Mouse (Mus musculus): ENCODE data around the gene Rnf216.
"Not testable (repeated sequence)": the region's sequence is repeated elsewhere in the genome, so short reads cannot be mapped to it uniquely, and the experiment has no call there.

Gene Rnf216

GRCm38 (mm10) chr5:143112281-143113246 is at the start of gene Rnf216:
Gene Rnf216 (minus strand): TSS chr5:143112994.
- peak; percentile 89 for DNase-seq (ENCODE audit: low read depth, low spot score)

- no peak for DNase-seq (ENCODE audit: low read depth, low spot score)
Measured at GRCm38 (mm10) chr5:143155534-143155933, 42.7 kb upstream of the Rnf216 start.

- no peak for DNase-seq (ENCODE audit: low read depth, low spot score)
Measured at GRCm38 (mm10) chr5:143153756-143154155, 41.0 kb upstream of the Rnf216 start.

- no peak for DNase-seq (ENCODE audit: low read depth, low spot score)
Measured at GRCm38 (mm10) chr5:143150044-143150443, 37.2 kb upstream of the Rnf216 start.

- DNase-seq (ENCODE audit: low read depth, low spot score), result no peak
Measured at GRCm38 (mm10) chr5:143149536-143149935, 36.7 kb upstream of the Rnf216 start.

GRCm38 (mm10) chr5:143148661-143149060 is 35.9 kb upstream of the Rnf216 start:
- no peak for DNase-seq (ENCODE audit: low read depth, low spot score)

GRCm38 (mm10) chr5:143147481-143147880 is 34.7 kb upstream of the Rnf216 start, which contains the start of gene Olfr718-ps1:
Gene Olfr718-ps1 (minus strand): TSS chr5:143147581.
- DNase-seq (ENCODE audit: low read depth, low spot score), result no peak

- no peak for DNase-seq (ENCODE audit: low read depth, low spot score)
Measured at GRCm38 (mm10) chr5:143137580-143137979, 24.8 kb upstream of the Rnf216 start.

- no peak for DNase-seq (ENCODE audit: low read depth, low spot score)
Measured at GRCm38 (mm10) chr5:143135042-143135441, 22.2 kb upstream of the Rnf216 start.

GRCm38 (mm10) chr5:143134216-143135010 is 21.6 kb upstream of the Rnf216 start:
- DNase-seq (ENCODE audit: low read depth, low spot score), result not testable (repeated sequence)

- DNase-seq (ENCODE audit: low read depth, low spot score), result peak; percentile 83
Measured at GRCm38 (mm10) chr5:143132935-143133514, 20.2 kb upstream of the Rnf216 start.

- peak; percentile 26 for DNase-seq (ENCODE audit: low read depth, low spot score)
Measured at GRCm38 (mm10) chr5:143130342-143130741, 17.5 kb upstream of the Rnf216 start.

GRCm38 (mm10) chr5:143129101-143129500 is 16.3 kb upstream of the Rnf216 start:
- no peak for DNase-seq (ENCODE audit: low read depth, low spot score)

- no peak for DNase-seq (ENCODE audit: low read depth, low spot score)
Measured at GRCm38 (mm10) chr5:143127837-143128236, 15.0 kb upstream of the Rnf216 start.

- DNase-seq (ENCODE audit: low read depth, low spot score), result no peak
Measured at GRCm38 (mm10) chr5:143126908-143127307, 14.1 kb upstream of the Rnf216 start.

- no peak for DNase-seq (ENCODE audit: low read depth, low spot score)
Measured at GRCm38 (mm10) chr5:143126089-143126488, 13.3 kb upstream of the Rnf216 start.

- no peak for DNase-seq (ENCODE audit: low read depth, low spot score)
Measured at GRCm38 (mm10) chr5:143125601-143126000, 12.8 kb upstream of the Rnf216 start.

GRCm38 (mm10) chr5:143124805-143125378 is 12.1 kb upstream of the Rnf216 start:
- no peak for DNase-seq (ENCODE audit: low read depth, low spot score)

- DNase-seq (ENCODE audit: low read depth, low spot score), result no peak
Measured at GRCm38 (mm10) chr5:143122673-143123072, 9.9 kb upstream of the Rnf216 start.

- no peak for DNase-seq (ENCODE audit: low read depth, low spot score)
Measured at GRCm38 (mm10) chr5:143122125-143122524, 9.3 kb upstream of the Rnf216 start.

GRCm38 (mm10) chr5:143106842-143107241 is 6.0 kb downstream of the Rnf216 start:
- no peak for DNase-seq (ENCODE audit: low read depth, low spot score)
